Mouse (Mus musculus) bone marrow, adult 2 months (tissue): ENCODE data around the gene Senp2. TPM values are rescaled to one million over a fixed set of nuclear protein-coding genes. Genes with fewer than 3 reads are reported as not detected.
A peak's percentile ranks its signal among the peaks of the same experiment; 100 is the strongest.

ENCODE experiments used
- H3K27ac ChIP-seq: fragments of 200-500 bp; 2 replicates; pipeline ENCODE4 v1.5.1; 2012; ENCODE audit warnings: low read depth, mild to moderate bottlenecking, control low read depth, inconsistent platforms, low read length; ENCODE audit not compliant: control insufficient read depth, poor library complexity, insufficient read depth
- H3K4me1 ChIP-seq: fragments of 200-500 bp; 2 replicates; pipeline ENCODE4 v1.6.1; 2011; ENCODE audit warnings: low read length; ENCODE audit not compliant: control insufficient read depth, insufficient read depth
- H3K4me3 ChIP-seq: fragments of 200-500 bp; replicated peaks from 2 replicates; pipeline ENCODE3; 2011; ENCODE audit warnings: mild to moderate bottlenecking, low read depth, low read length, control low read depth; ENCODE audit not compliant: control insufficient read depth
- CTCF ChIP-seq: fragments of 200-500 bp; IDR thresholded peaks from 2 replicates; pipeline ENCODE4 v1.5.1; 2011; ENCODE audit warnings: low read length, control low read depth; ENCODE audit not compliant: control insufficient read depth, insufficient read depth
- POLR2A ChIP-seq: fragments of 200-500 bp; IDR thresholded peaks from 2 replicates; pipeline ENCODE4 v1.6.1; 2011; ENCODE audit warnings: low read depth, mild to moderate bottlenecking, control low read depth, low read length, borderline replicate concordance; ENCODE audit not compliant: control insufficient read depth
- WGBS: fragments of 180-500 bp; shearing (Covaris S2); methylation state at CpG from one replicate; pipeline ENCODE4 v1.1.7; 2018; 5-methylcytosine and 5-hydroxymethylcytosine counted together
- polyA plus RNA-seq: library from polyadenylated mRNA; stranded (reverse); fragments of >200 nt; gene quantifications from 2 replicates; pipeline ENCODE4 v1.2.4, GENCODE M21; 2011; ENCODE audit warnings: low replicate concordance; ENCODE audit not compliant: missing spikeins, insufficient read depth, insufficient read length

The Senp2 gene
- polyA plus RNA-seq, 1 experiment: 50.6 TPM

- 34% methylated on average over 4 of the region's 4 CpGs for WGBS
- TF ChIP-seq POLR2A (no peak), CTCF (no peak)
- Histone ChIP-seq H3K27ac (no peak overlapping the region), H3K4me3 (no peak overlapping the region), H3K4me1 (no peaks in the 10 kb centered on the region; the same call in 1 of the 2 replicates)
Observed at GRCm38 (mm10) chr16:22043830-22044229, 34.5 kb downstream of the Senp2 start.

GRCm38 (mm10) chr16:22045930-22046329 is 36.6 kb downstream of the Senp2 start:
- H3K4me3 ChIP-seq: no peak overlapping the region
- no peak for TF ChIP-seq CTCF
- TF ChIP-seq POLR2A: no peak
- H3K27ac ChIP-seq: no peak overlapping the region
- no peaks in the 10 kb centered on the region; the same call in 1 of the 2 replicates for H3K4me1 ChIP-seq
- WGBS: 45% methylated on average over 3 of the region's 3 CpGs

GRCm38 (mm10) chr16:22046739-22047366 is 37.6 kb downstream of the Senp2 start:
- WGBS: 53% methylated on average over 10 of the region's 10 CpGs
- H3K4me1 ChIP-seq: no peaks in the 10 kb centered on the region; the same call in 1 of the 2 replicates
- no peak for TF ChIP-seq POLR2A
- no peak for TF ChIP-seq CTCF
- peak overlapping the region; percentile 48; the same call in 1 of the 2 replicates for H3K27ac ChIP-seq
- H3K4me3 ChIP-seq: no peak overlapping the region

- no peak overlapping the region for H3K27ac ChIP-seq
- TF ChIP-seq POLR2A (no peak), CTCF (no peak)
- H3K4me3 ChIP-seq: no peak overlapping the region
- no peaks in the 10 kb centered on the region for H3K4me1 ChIP-seq
- WGBS: 95% methylated on average over 21 of the region's 21 CpGs
Observed at GRCm38 (mm10) chr16:22053411-22053810, 44.1 kb downstream of the Senp2 start.

GRCm38 (mm10) chr16:22057498-22057897 is 48.2 kb downstream of the Senp2 start:
- H3K27ac ChIP-seq: no peak overlapping the region
- 57% methylated on average over 6 of the region's 6 CpGs for WGBS
- H3K4me1 ChIP-seq: peaks cover 14% of the 10 kb centered on the region
- H3K4me3 ChIP-seq: no peak overlapping the region
- TF ChIP-seq POLR2A: no peak
- TF ChIP-seq CTCF: no peak

GRCm38 (mm10) chr16:22058871-22059270 is 49.6 kb downstream of the Senp2 start:
- peaks cover 16% of the 10 kb centered on the region for H3K4me1 ChIP-seq
- TF ChIP-seq POLR2A (no peak), CTCF (no peak)
- H3K27ac ChIP-seq: 0 out of 2 replicates have a peak overlapping the region, but pooled peaks have one; percentile 29
- WGBS: 35% methylated on average over 7 of the region's 7 CpGs
- H3K4me3 ChIP-seq: no peak overlapping the region

- WGBS: 76% methylated on average over 10 of the region's 10 CpGs
- Histone ChIP-seq H3K4me3 (no peak overlapping the region), H3K4me1 (peaks cover 16% of the 10 kb centered on the region), H3K27ac (peak overlapping the region; percentile 70)
- TF ChIP-seq CTCF: no peak
- TF ChIP-seq POLR2A: no peak
Observed at GRCm38 (mm10) chr16:22060416-22060815, 51.1 kb downstream of the Senp2 start.

GRCm38 (mm10) chr16:22061555-22062160 is 52.4 kb downstream of the Senp2 start:
- peaks cover 16% of the 10 kb centered on the region for H3K4me1 ChIP-seq
- TF ChIP-seq CTCF (no peak), POLR2A (no peak)
- 2% methylated on average over 14 of the region's 14 CpGs for WGBS
- H3K4me3 ChIP-seq: peak overlapping the region; percentile 21
- peak overlapping the region; percentile 70 for H3K27ac ChIP-seq
